Mouse (Mus musculus) gonadal fat pad, adult 2 months (tissue): ENCODE measurements around the gene Rrp36. TPM values are rescaled to one million over a fixed set of nuclear protein-coding genes. Genes with fewer than 3 reads are reported as not detected.

Experiments used
- DNase-seq: peaks from one replicate; pipeline ENCODE4 v3.0.0-alpha.2; 2012; ENCODE audit warnings: low read depth
- polyA plus RNA-seq: library from polyadenylated mRNA; depleted of rRNA; stranded (reverse); fragments of >200 nt; gene quantifications from 2 replicates; pipeline ENCODE4 v1.2.3, GENCODE M21; 2012

Gene Rrp36
- polyA plus RNA-seq, 1 experiment: 32.6 TPM

DNA sequence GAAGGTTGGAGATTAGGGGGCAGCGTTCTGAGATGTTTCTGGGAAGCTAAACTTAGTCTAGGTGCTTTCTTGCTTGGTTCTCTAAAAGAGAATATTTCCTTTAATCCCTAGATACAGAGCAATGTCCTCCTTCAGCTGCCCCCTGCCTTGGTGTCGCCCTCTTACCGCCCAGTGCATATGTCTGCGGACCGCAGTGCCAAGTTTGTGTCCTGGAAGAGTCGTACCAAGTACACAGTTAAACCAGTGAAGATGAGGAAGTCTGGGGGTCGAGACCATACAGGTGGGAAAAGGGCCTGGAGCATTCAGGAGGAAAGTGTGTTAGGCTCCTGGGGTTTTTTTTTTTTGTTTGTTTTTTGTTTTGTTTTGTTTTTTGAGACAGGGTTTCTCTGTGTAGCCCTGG lies 26.9 kb downstream of the Rrp36 start:
- DNase-seq: no peak

DNA sequence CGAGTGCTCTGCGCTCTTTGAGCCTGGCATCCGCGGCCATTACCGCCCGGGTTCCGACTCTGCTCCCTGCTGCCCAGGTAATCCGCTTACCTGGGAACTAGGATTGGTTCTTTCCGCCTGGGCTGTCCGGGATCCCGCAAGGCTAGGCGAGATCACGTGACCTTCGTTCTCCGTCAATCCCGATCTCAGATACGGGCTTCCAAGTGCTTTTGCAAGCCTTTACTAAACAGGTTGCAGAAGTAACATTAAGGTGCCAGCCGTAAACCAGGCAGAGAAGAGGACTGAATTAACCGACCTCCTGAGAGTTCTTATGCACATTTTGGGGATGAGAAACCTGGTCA lies 27.9 kb downstream of the Rrp36 start:
- no peak for DNase-seq

DNA sequence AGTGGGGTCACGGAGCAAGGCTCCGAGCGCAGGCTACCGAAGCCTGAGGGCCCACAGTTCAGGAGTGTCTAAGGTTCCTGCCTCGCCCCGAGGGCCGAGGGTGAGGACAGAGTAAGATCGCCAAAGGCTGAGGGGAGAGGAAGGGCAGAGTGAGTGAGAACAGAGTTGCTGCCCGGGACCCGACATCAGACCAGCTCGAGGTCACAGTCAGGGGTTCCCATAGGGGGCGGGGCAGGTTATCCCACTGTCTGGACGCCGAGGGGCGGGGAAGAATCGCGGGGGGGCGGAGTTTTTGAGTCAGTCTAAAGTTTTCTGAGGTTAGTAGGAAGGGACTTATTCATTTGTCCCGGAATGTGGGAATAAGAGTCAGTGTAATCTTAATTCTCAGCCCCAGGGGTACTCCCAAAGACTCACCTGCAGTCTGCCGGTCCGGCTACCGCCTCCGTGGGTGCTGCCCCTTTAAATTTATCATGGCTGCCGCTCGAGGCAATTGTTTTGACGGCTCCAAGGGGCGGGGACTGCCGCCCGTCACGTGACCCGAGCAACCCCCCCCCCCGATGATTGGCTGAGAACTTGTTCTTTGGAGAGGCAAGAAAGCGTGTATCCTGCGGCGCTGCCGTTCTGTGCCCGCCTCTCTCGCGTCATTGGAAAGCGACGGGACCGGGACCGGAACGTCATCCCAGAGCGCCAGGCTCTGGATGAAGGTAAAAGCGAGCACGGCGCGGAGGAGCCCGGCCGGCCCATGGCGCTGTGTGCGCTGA lies 28.4 kb downstream of the Rrp36 start, which contains the start of the genes Klc4 and Mrpl2:
Gene Klc4, minus strand, starts transcription at position 462 of the 761 bp plus-strand sequence.
Gene Mrpl2, plus strand, starts transcription at position 669 of the 761 bp plus-strand sequence.
- peak; percentile 87 for DNase-seq

DNA sequence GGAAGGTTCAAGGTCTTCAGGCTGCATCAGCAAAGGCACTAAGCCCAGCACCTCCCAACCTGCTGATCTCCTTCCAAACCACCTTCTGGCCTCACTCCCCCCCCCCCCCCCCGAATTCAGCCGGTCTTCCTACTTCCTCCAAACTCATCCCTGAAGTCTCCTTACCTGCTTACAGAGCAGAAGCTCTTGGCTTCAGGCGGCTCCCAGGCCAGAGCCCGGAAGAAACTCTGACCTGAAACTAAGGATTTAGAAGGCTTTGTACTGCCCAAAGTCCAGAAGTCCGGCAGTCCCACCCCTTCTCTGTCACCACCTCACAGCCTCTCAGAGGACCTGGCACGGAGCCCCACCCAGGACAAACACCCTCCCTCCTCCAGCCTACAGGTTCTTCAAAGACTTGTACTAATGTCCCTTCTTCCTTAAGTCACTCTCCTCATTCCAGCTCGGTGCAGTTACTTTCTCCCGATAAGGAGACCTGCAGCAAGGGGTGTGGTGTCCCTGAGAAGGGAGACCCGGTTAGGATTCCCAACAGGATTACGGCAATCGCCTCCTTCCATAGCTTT lies 29.2 kb downstream of the Rrp36 start:
- no peak for DNase-seq

DNA sequence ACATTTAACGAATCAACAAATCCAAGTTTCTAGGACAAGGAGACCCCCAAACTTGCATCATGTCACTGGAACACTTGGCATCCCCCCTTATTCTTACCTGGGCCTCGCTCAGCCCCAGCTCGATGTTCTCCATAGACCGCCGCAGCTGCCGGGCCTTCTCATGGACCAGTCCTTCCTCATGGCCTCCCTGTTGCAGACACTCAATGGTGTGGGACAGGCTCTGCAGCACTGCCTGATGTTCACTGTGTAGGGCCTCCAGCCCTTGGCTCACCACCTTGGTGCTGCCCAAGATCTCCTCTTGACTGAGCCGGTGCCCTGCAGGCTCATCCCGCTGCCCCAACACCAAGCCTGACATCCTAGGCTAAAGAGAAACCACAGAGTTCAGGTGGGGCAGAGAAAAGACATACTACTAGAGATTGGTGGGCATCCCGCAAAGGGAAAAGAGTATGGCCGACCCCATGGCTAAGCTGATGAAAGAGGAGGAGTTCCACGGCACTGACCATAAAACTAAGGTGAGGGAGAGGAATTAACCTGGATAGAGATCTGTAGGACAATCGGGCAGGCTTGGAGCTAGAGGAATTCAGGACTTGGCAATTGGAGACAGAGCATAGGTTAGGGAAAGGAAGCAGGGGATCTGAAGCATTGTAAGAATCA lies 29.9 kb downstream of the Rrp36 start:
- no peak for DNase-seq

DNA sequence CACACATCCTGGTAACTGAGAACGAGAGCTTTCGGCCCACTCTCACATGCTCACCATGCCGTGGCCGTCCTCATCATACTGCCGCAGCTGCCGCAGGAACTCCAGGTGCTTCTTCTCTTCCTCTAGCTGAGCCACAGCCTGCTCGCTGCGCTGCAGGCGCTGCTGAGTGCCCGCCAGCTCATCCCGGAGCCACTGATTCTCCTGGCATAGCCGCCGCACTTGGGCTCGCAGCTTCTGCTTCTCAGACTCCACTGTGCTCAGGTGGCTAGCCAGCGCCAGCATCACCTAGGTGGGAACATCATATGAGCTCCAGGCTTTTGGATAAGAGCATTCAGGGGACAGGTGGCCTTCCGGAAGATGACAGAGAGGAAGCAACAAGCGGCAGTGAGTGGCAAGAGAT lies 32.1 kb downstream of the Rrp36 start:
- no peak for DNase-seq

DNA sequence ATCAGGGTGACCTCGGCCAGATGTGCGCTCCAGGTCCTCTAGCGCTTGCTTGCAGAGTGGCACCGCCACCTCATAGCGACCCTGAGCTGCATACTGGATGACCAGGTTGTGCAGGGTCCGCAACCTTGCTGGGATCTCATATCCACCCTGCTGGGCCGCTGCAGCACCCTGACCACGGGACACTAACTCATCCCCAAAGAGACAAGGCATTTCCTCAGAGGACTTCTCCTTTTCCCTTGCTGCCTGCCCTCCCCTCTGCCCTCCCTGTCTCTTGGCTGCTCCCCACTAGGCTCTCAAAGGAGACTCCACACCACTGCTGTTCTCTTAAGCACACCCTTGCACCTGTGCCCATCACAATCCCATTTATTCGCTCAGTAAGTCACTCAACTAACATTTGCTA lies 34.2 kb downstream of the Rrp36 start:
- no peak for DNase-seq

DNA sequence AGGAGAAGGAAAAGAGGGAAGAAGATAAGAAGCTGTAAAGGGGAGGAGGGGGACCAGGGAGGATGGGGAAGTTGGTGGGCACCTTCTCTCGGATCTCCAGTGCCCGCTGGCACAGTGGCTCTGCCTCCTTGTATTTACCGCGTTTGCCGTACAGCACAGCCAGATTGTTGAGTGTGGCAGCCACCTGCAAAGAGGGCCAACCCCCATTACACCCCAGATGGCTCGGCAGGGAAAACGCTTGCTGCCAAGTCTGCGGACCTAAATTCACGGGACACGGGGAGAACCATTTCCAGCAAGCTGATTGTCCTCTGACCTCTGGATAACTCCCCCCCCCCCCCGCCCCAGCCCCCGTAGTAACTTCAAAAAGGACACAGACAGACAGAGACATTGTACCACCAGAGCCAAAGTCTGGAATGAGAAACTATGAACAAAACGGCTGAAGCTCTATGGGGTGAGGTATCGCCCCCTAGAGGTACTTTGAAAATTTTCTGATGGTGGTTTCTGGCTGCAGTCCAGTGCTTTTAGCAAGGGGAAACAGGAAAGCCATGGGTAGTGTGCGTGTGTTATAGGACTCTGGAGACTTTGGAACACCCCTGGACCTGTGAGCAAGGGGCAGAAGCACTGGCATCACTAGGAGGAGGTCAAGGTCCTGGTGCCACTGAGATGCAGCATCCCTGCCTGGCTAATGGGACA lies 37.2 kb downstream of the Rrp36 start:
- DNase-seq: no peak

DNA sequence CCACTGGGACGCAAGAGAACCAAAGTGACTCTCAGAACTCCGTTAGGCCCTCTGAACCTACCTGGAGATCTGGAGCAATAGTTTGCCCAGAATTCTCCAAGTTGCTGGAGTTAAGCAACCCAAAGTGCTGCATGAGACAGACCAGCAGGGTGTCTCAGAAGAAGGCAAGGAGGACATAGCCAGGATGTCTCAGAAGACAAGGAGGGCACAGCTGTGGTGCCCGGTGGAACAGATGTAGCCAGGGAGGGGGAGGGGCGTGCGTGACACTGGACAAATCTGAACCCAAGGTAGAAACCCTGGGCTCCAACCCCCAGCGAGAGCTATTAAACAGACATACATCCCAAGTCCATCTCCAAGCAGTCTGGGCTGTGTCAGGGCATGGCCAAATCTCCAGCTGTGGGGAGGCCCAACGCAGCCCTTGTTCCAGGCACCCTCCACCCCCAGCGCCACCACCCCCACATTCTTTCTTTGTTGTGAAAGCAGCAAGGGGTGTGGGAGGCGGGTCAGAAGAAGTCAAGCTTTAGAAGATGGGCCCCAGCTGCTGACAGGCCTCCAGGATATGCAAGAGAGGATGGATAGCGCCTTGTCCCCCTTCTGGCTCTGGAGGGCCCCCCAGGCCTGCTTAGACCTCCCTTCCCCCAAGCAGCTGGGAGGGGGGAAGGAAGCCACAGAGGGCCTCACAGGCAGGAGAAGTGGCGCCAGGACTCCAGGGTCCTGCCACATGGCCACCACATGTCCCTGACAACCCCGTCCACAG lies 44.3 kb downstream of the Rrp36 start:
- DNase-seq: no peak

DNA sequence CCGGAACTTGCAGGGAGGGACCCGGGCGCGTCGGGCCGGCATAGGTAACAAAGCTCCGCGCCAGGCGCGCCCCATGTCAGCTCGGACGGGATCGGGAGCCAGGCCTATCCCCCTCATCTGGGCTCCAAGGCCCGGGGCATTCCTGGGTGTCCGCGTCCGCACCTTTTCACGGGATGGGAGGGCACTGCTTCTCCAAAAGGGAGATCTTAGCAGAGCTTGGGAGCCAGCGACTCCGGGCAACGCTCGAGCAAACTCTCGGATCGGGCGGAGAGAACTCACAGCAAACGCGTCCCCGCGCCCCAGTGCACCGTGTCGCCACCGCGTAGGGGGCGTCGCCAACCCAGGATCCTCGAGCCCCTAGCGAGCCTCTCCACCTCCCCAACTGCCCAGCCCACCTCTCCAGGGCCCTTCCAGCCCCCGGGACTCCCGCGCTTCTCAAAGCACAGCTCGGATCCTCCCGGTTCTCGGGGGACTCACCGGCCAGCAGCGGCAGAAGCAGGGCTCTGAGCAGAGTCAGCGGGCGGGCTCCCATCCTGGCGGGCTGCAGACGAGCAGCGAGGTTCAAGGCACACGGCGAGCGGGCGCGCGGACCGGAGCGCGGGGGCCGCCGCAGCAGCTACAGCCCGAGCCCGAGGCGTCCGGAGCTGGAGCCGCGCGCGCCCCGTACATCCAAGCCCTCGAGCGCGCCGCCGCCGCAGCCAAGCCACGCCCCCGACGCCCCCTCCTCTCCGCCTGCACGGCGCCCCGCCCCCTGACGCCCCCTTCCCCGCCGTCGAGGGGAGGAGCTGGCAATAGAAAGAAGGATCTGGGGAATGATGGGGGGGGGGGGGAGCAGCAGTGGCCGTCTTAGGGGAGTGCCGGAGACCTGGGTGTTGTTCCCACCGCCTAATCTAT lies 45.1 kb downstream of the Rrp36 start, which contains the start of gene Ptk7:
Gene Ptk7, minus strand, starts transcription at position 714 of the 894 bp plus-strand sequence.
- no peak for DNase-seq

DNA sequence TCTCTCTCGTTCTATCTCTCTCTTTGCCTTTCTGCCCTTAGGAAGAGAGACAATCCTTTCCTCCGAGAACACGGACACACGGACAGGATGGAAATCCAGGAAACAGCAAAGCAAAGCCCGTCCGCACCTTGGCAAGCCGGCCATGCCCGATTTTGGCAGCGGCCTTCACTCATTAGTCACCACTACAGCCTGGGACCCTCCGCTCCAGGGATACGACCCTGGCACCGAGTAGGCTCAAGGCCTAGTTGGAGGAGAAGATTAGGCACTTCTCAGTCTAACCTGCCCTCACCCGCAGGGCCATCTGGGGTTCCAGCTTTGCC lies 45.7 kb downstream of the Rrp36 start:
- no peak for DNase-seq

DNA sequence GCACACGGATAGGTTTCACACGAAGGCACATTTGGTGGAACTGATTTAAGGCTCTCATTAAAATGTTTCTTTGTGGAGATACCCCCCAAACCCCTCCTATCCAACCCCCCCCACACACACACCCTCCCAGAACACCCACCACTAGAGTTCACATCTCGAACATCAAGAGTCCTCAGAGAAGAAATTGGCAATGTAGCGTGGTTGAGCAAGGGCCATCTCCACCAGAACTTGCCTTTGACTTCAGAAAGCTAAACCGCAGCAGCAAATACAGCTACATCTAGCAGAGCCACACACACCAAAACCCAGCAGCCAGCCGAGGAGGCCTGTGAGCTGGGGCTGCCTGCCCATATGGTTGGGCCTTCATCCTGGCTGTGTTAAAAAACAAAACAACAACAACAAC lies 46.7 kb downstream of the Rrp36 start:
- no peak for DNase-seq

DNA sequence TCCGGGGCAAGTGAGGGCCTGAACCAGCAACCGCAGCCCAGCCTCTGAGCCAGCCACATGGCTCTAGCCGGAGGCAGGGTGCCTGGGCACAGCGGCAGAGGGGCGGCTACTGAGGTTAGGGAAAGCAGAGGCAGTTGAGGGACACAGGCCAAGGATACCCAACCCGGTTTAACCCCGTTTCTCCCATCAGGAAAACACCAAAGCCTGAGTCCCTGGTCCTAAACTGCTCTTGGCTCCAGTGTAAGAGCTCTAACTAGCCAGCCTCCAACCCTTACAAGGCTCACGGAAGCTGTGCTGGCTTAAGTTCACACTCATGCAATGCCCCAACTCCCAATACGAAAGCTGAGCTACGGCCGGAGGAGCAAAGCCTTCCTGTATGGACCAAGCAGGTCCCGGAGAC lies 49.6 kb downstream of the Rrp36 start:
- no peak for DNase-seq

DNA sequence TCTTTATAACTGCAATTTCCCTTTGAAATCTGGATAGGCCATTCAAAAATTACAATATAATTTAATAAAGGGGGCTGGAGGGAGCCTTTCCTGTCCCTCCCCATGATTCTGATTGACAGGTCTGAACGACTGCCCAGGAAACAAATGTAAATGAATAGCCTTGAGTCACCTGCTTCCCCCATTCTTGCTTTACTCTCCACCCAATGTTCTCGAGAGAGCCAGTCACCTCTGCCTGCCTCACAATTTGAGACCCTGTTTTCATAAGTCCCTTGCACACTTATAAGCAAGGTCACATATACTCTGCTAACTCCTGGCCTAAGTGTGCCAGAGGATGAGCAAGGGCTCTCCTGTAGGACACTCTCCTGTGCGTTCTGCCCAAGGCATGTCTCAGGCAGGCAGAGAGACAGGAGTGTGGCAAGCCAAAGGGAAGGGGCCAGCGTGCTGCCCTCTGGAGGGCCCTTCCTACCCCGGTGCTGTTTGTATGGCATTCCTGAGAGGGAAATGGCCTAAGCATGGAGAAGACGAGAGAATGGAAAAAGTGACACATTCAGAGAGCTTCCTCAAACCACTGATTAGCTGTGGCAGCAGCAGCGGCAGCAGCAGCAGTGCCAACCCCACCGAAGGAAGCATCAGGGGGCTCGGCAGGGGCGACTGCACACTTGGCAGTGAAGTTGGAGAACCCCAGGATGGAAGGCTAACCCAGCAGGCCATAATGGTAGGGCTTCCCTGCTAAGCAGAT lies 50.2 kb downstream of the Rrp36 start:
- no peak for DNase-seq

DNA sequence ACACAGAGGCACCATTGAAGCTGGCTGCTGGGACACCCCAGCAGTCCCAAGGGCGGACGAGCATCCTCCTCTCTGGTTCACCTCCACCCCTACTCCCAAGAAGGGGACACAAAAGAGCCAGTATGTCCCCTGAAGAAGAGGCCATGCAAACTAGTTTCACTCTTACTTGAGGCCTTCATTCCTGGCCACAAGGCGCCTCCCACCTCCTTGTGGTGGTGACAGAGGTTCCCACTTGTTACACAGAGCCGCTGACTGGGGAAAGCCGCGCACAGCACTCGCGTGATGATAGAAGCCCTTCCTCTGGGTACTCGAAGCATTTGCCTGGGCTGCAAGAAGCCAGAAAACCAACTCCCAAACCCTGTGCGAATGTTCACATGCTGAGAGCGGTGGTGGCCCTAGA lies 51.9 kb downstream of the Rrp36 start:
- DNase-seq: no peak

DNA sequence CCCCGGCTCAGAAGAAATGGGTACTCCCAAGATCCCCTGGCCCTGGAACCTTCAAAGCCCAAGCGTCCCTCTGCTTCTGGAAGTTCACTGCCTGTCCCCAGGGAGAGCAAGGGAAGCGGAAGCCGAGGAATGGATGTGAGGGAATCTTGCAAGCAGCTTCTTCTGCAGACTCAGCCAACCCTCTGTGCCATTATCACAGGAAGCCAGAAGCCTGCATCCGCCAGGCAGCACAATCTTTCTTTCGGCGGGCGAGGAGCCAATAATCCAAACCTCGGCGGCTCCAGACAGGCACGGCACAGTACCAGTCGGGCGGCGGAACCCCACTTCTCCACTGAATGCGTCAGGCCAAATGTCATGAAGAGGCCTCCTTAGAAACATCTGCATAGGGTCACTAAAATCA lies 52.8 kb downstream of the Rrp36 start:
- DNase-seq: no peak

DNA sequence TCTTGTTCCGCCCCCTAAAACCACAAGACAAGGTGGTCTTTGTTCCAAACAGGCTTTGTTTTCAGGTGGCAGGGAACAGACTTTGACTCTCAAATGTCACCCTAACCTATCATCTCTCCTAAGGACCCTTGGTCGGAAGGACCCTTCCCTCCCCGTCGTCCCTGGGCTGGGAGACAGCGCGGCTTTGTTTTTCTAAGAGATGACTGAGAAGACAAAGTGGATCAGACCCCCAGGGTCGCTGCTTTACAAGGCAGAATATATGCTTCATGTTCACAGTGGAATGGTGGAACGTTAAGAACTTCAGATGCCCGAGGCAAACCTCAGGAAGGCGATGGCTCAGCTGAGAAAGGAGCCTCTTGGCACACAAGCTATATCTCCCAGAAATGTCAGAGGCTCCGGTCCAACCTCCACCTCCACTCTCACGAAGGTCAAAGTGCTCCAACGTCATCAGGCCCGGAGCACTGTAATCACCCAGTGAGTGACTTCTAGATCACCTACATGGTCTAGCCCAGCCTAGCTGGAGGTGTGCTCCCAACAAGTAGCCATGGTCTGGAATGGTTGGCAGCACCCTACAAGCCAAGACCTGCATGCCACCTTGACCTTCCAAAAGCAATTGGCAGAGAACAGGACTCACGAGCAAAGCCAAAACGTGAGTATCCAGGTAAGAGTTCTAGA lies 54.3 kb downstream of the Rrp36 start:
- peak; percentile 80 for DNase-seq

DNA sequence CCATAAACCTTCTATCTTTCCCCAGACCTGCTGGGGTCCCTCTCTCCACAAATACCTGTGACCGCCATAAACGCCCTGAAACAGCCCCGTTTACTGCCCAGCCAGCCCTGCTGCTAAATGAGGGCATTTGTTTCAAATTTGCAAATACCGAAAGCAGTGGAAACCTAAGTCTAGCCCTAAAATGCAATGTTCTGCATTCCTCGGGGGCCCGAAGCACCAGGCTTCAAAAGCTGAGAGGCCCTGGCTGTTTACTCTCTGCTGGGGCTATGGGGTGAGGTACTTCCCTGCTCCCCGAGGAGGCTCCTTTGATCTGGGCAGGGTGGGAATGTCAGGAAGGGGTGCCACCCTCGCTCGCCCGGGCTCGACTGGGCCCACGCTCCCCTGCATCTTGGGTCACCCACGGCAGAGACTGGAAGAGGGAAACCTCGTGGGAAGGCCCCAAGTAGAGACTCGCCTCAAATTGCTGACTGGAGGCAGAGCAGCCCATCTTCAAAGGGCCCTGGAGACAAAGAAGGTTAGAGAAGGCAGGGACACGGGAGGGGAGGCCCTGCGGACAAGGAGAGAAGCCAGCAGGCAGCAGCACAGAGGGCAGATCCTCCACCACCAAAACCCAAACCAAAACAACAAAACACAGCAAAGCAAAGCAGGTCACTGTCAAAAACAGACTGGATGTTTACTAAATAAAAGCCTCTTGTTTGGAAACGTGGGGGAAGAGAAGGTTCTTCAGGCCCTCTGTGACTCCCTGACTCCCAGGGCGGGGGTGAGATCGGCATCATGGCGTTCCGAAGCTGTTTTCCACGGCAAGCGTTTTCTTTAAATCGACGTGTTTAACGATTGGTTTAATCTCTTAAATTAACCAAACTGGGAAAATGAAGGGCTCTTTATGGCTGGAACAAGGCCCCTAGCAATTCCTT lies 55.1 kb downstream of the Rrp36 start:
- no peak for DNase-seq

DNA sequence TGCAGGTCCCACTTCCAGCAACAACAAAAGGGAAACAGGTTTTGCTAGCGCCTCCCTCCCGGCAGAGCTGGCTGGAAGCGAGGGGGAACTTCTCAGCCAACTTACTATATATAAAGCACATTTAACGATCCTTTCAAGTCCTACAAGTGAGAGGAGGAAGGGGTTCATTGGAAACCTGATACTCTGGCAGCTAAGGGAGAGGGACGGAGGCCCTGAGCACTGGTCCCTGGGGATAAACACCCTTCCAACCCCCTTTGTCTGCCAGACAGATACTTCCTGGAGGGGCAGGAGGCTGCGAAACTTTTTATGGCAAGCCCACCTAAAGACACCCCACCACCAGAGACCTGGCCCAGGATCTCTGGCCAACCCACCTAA lies 55.8 kb downstream of the Rrp36 start:
- no peak for DNase-seq
